Mouse (Mus musculus) ES-E14 (cell line): Measurements from ENCODE around the gene Rad9b.

Experiments used
- CHD2 ChIP-seq: IDR thresholded peaks from 2 replicates; pipeline ENCODE4 v1.6.1; 2014; ENCODE audit warnings: mild to moderate bottlenecking, low read depth, low read length, inconsistent platforms
- HCFC1 ChIP-seq: IDR thresholded peaks from 2 replicates; pipeline ENCODE4 v1.6.1; 2012; ENCODE audit warnings: low read length, inconsistent platforms, borderline replicate concordance; ENCODE audit not compliant: insufficient read depth
- ZC3H11A ChIP-seq: IDR thresholded peaks from 2 replicates; pipeline ENCODE4 v1.6.1; 2012; ENCODE audit warnings: low read depth, mild to moderate bottlenecking, inconsistent platforms, low read length, borderline replicate concordance
- ZNF384 ChIP-seq: IDR thresholded peaks from 2 replicates; pipeline ENCODE4 v1.6.1; 2012; ENCODE audit warnings: low read depth, low read length, inconsistent platforms

- TF ChIP-seq ZC3H11A (no peak), ZNF384 (no peak), HCFC1 (no peak), CHD2 (no peak)
Observed at GRCm38 (mm10) chr5:122391786-122392180, 37.8 kb upstream of the Rad9b start, which contains the start of gene Arpc3.
